Mouse (Mus musculus) heart, adult 2 months (tissue): ENCODE results near the gene Shroom3.

Experiments used
- CTCF ChIP-seq: fragments of 200-600 bp; IDR thresholded peaks from 2 replicates; pipeline ENCODE4 v1.8.1; 2022; ENCODE audit warnings: antibody characterized with exemption, mild to moderate bottlenecking, moderate library complexity
- POLR2A ChIP-seq: fragments of 200-500 bp; IDR thresholded peaks from 2 replicates; pipeline ENCODE4 v1.6.1; 2011; ENCODE audit warnings: mild to moderate bottlenecking, low read depth, low read length, control low read depth; ENCODE audit not compliant: insufficient read depth

DNA sequence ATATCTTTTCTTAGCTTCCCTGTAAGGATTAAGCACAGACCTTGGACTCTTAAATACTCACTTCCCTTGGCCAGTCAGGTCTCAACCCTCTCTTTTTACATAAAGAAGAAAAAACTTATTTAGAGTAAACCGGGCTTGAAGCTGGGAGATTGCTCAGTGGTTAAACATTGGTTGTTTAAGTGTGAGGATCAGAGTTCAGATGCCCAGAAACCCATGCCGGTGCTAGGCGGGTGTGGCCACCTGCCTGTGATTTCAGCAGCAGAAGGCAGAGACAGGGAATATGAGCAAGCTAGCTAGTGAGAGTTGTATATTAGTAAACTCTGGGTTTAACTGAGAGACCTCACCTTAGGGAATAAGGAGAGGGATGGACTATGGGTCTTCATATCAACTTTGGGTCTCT is 131.4 kb downstream of the Shroom3 start:
- TF ChIP-seq CTCF: no peak
- no peak for TF ChIP-seq POLR2A
